Mouse (Mus musculus): Measurements from ENCODE around the gene Phc3. TPM values are rescaled to one million over a fixed set of nuclear protein-coding genes. Genes with fewer than 3 reads are reported as not detected.

The Phc3 gene
- polyA plus RNA-seq, 1 experiment from 2014 or later: 4.2 TPM

- Histone ChIP-seq H3K4me3 (ENCODE audit: low read length) (no peak overlapping the region; the same call in 1 of the 2 replicates), H3K4me1 (ENCODE audit: control insufficient read depth, insufficient read depth, low read length) (peaks cover 34% of the 10 kb centered on the region), H3K27me3 (replicated peaks; ENCODE audit: control insufficient read depth, insufficient read depth, low read length) (no peaks in the 10 kb centered on the region), H3K36me3 (ENCODE audit: control insufficient read depth, insufficient read depth, low read length) (0 out of 2 replicates have a peak, but pooled peaks cover 4% of the 10 kb centered on the region), H3K4me2 (ENCODE audit: low read depth, low read length) (peak overlapping the region; percentile 37), H3K9me3 (ENCODE audit: control insufficient read depth, low read length) (no peaks in the 10 kb centered on the region), H3K9ac (ENCODE audit: low read depth, low read length) (peak overlapping the region; percentile 49; the same call in 1 of the 2 replicates), H3K27ac (ENCODE audit: low read length) (peak overlapping the region; percentile 90)
- WGBS: 28% methylated on average over 10 of the region's 10 CpGs
- ATAC-seq: peak; percentile 34
These were observed 30.3 kb upstream of the Phc3 start for GRCm38 (mm10) chr3:30999401-31000017.

DNA sequence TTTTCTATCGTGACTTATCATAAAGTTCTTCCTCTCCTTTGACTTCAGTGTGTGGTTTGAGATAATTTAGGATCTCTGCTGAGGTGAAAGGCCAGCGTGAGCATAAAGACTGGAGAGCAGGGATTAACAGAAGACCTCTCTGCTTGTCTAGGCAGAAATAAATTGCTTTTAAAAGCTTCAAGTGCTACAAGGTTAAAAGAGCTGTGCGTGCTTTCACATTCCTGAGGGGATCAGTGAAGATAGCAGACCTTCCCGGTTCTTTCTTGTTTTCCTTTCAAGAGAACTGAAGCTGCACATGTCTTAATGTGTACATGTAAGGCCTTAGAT lies 27.4 kb upstream of the Phc3 start:
- WGBS: 3% methylated on average over 4 of the region's 4 CpGs
- peak overlapping the region; percentile 53 for H3K4me2 ChIP-seq (ENCODE audit: low read depth, low read length)
- H3K9ac ChIP-seq (ENCODE audit: low read depth, low read length): peak overlapping the region; percentile 88
- no peak for ATAC-seq
- H3K4me3 ChIP-seq (ENCODE audit: low read length): peak overlapping the region; percentile 79
- H3K36me3 ChIP-seq (ENCODE audit: control insufficient read depth, insufficient read depth, low read length): no peaks in the 10 kb centered on the region
- H3K27ac ChIP-seq (ENCODE audit: low read length): no peak overlapping the region
- H3K4me1 ChIP-seq (ENCODE audit: control insufficient read depth, insufficient read depth, low read length): peaks cover 33% of the 10 kb centered on the region
- no peaks in the 10 kb centered on the region for H3K27me3 ChIP-seq (replicated peaks; ENCODE audit: control insufficient read depth, insufficient read depth, low read length)
- H3K9me3 ChIP-seq (ENCODE audit: control insufficient read depth, low read length): no peaks in the 10 kb centered on the region

GRCm38 (mm10) chr3:30995899-30996687 lies 26.9 kb upstream of the Phc3 start:
- ATAC-seq: peak; percentile 57
- WGBS: under 1% methylated on average over 49 of the region's 49 CpGs

GRCm38 (mm10) chr3:30995283-30995898 lies 26.2 kb upstream of the Phc3 start, which contains the start of gene Prkci:
TSS of gene Prkci (plus strand) at chr3:30995747.
- Histone ChIP-seq H3K9ac (ENCODE audit: low read depth, low read length) (peak within 1 kb of the TSS; percentile 88), H3K4me3 (ENCODE audit: low read length) (peak within 1 kb of the TSS; percentile 79), H3K9me3 (ENCODE audit: control insufficient read depth, low read length) (no peaks in the 10 kb centered on the region), H3K27me3 (replicated peaks; ENCODE audit: control insufficient read depth, insufficient read depth, low read length) (no peaks in the 10 kb centered on the region), H3K4me2 (ENCODE audit: low read depth, low read length) (peak within 1 kb of the TSS; percentile 53), H3K36me3 (ENCODE audit: control insufficient read depth, insufficient read depth, low read length) (no peaks in the 10 kb centered on the region), H3K4me1 (ENCODE audit: control insufficient read depth, insufficient read depth, low read length) (peaks cover 26% of the 10 kb centered on the region), H3K27ac (ENCODE audit: low read length) (peak within 1 kb of the TSS; percentile 65)
- WGBS: under 1% methylated on average over 50 of the region's 50 CpGs
- peak; percentile 96 for ATAC-seq

More at GRCm38 (mm10) chr3:30995899-30996687, 26.9 kb upstream of the Phc3 start:
- no peaks in the 10 kb centered on the region for H3K9me3 ChIP-seq (ENCODE audit: control insufficient read depth, low read length)
- H3K9ac ChIP-seq (ENCODE audit: low read depth, low read length): peak overlapping the region; percentile 88
- H3K36me3 ChIP-seq (ENCODE audit: control insufficient read depth, insufficient read depth, low read length): no peaks in the 10 kb centered on the region
- H3K4me1 ChIP-seq (ENCODE audit: control insufficient read depth, insufficient read depth, low read length): peaks cover 28% of the 10 kb centered on the region
- H3K27ac ChIP-seq (ENCODE audit: low read length): peak overlapping the region; percentile 65
- peak overlapping the region; percentile 53 for H3K4me2 ChIP-seq (ENCODE audit: low read depth, low read length)
- H3K4me3 ChIP-seq (ENCODE audit: low read length): peak overlapping the region; percentile 79
- H3K27me3 ChIP-seq (replicated peaks; ENCODE audit: control insufficient read depth, insufficient read depth, low read length): no peaks in the 10 kb centered on the region

GRCm38 (mm10) chr3:30994859-30995258 lies 25.6 kb upstream of the Phc3 start:
- no peak for ATAC-seq

DNA sequence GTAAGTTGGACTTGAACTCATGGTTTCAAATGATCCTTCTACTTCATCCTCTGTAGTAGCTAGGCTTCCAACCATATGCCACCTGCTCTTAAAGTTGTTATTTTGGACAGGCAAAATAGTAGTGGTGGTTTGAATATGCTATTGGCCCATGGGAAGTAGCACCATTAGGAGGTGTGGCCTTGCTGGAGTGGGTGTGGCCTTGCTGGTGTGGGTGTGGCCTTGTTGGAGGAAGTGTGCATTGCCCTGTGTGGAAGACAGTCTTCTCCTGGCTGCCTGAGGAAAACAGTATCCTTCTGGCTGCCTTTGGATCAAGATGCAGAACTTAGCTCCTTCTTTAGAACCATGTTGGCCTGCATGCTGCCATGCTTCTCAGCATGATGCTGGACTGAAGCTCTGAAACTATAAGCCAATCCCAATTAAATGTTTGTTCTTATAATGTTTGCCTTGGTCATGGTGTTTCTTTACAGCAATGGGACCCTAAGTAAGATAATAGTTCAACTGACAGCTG lies 23.9 kb upstream of the Phc3 start:
- no peak overlapping the region for H3K9ac ChIP-seq (ENCODE audit: low read depth, low read length)
- no peak for ATAC-seq
- H3K4me3 ChIP-seq (ENCODE audit: low read length): no peak overlapping the region
- no peak overlapping the region for H3K27ac ChIP-seq (ENCODE audit: low read length)
- no peak overlapping the region for H3K4me2 ChIP-seq (ENCODE audit: low read depth, low read length)
- H3K9me3 ChIP-seq (ENCODE audit: control insufficient read depth, low read length): no peaks in the 10 kb centered on the region
- no peaks in the 10 kb centered on the region for H3K36me3 ChIP-seq (ENCODE audit: control insufficient read depth, insufficient read depth, low read length)
- no peaks in the 10 kb centered on the region for H3K27me3 ChIP-seq (replicated peaks; ENCODE audit: control insufficient read depth, insufficient read depth, low read length)
- peaks cover 7% of the 10 kb centered on the region for H3K4me1 ChIP-seq (ENCODE audit: control insufficient read depth, insufficient read depth, low read length)

More at GRCm38 (mm10) chr3:30994859-30995258, 25.6 kb upstream of the Phc3 start:
- Histone ChIP-seq H3K4me3 (ENCODE audit: low read length) (peak overlapping the region; percentile 79), H3K27me3 (replicated peaks; ENCODE audit: control insufficient read depth, insufficient read depth, low read length) (no peaks in the 10 kb centered on the region), H3K36me3 (ENCODE audit: control insufficient read depth, insufficient read depth, low read length) (no peaks in the 10 kb centered on the region), H3K4me1 (ENCODE audit: control insufficient read depth, insufficient read depth, low read length) (peaks cover 21% of the 10 kb centered on the region), H3K9ac (ENCODE audit: low read depth, low read length) (peak overlapping the region; percentile 31), H3K27ac (ENCODE audit: low read length) (no peak overlapping the region), H3K9me3 (ENCODE audit: control insufficient read depth, low read length) (no peaks in the 10 kb centered on the region), H3K4me2 (ENCODE audit: low read depth, low read length) (peak overlapping the region; percentile 50)
- WGBS: 14% methylated on average over 6 of the region's 6 CpGs

GRCm38 (mm10) chr3:30992161-30992560 lies 22.9 kb upstream of the Phc3 start:
- no peaks in the 10 kb centered on the region for H3K9me3 ChIP-seq (ENCODE audit: control insufficient read depth, low read length)
- 0 out of 2 replicates have a peak, but pooled peaks cover 2% of the 10 kb centered on the region for H3K4me1 ChIP-seq (ENCODE audit: control insufficient read depth, insufficient read depth, low read length)
- no peaks in the 10 kb centered on the region for H3K27me3 ChIP-seq (replicated peaks; ENCODE audit: control insufficient read depth, insufficient read depth, low read length)
- no peaks in the 10 kb centered on the region for H3K36me3 ChIP-seq (ENCODE audit: control insufficient read depth, insufficient read depth, low read length)
- no peak overlapping the region for H3K9ac ChIP-seq (ENCODE audit: low read depth, low read length)
- no peak overlapping the region for H3K4me2 ChIP-seq (ENCODE audit: low read depth, low read length)
- H3K27ac ChIP-seq (ENCODE audit: low read length): no peak overlapping the region
- no peak for ATAC-seq
- WGBS: 77% methylated on average over 7 of the region's 7 CpGs
- no peak overlapping the region for H3K4me3 ChIP-seq (ENCODE audit: low read length)

- Histone ChIP-seq H3K27me3 (replicated peaks; ENCODE audit: control insufficient read depth, insufficient read depth, low read length) (no peaks in the 10 kb centered on the region), H3K9ac (ENCODE audit: low read depth, low read length) (no peak overlapping the region), H3K4me3 (ENCODE audit: low read length) (no peak overlapping the region), H3K4me1 (ENCODE audit: control insufficient read depth, insufficient read depth, low read length) (peaks cover 1% of the 10 kb centered on the region; the same call in 1 of the 2 replicates), H3K27ac (ENCODE audit: low read length) (peak overlapping the region; percentile 23; the same call in 1 of the 2 replicates), H3K36me3 (ENCODE audit: control insufficient read depth, insufficient read depth, low read length) (no peaks in the 10 kb centered on the region), H3K4me2 (ENCODE audit: low read depth, low read length) (no peak overlapping the region; the same call in 1 of the 2 replicates), H3K9me3 (ENCODE audit: control insufficient read depth, low read length) (no peaks in the 10 kb centered on the region)
- ATAC-seq: peak; percentile 91
- WGBS: 74% methylated on average over 9 of the region's 9 CpGs
These were observed 18.4 kb upstream of the Phc3 start for GRCm38 (mm10) chr3:30987396-30988318.

Data from intestine, embryonic 16.5 days (tissue).